Mouse (Mus musculus) forebrain, embryonic 11.5 days (tissue): ENCODE results near the gene Stam2. TPM values are rescaled to one million over a fixed set of nuclear protein-coding genes. Genes with fewer than 3 reads are reported as not detected.

Experiments
- ATAC-seq: fragments of 200-750 bp; cut with Nextera tagmentation; replicated peaks from 2 replicates; pipeline ENCODE4 v1.8.0; 2017; ENCODE audit warnings: moderate TSS enrichment; ENCODE audit not compliant: low FRiP score
- DNase-seq: peaks from one replicate; pipeline ENCODE4 v3.0.0-alpha.2; 2017; ENCODE audit warnings: low spot score
- H3K27ac ChIP-seq: fragments of 300-500 bp; sonication (generic); 2 replicates; pipeline ENCODE4 v1.5.1; 2014; ENCODE audit warnings: low read depth, low read length
- H3K27me3 ChIP-seq: fragments of 300-500 bp; sonication (generic); 2 replicates; pipeline ENCODE4 v1.6.1; 2014; ENCODE audit warnings: mild to moderate bottlenecking, low read length, mixed read lengths; ENCODE audit not compliant: control insufficient read depth, insufficient read depth
- H3K36me3 ChIP-seq: fragments of 300-500 bp; sonication (generic); 2 replicates; pipeline ENCODE4 v1.6.1; 2014; ENCODE audit warnings: mild to moderate bottlenecking, low read length, moderate library complexity, mixed read lengths; ENCODE audit not compliant: control insufficient read depth, insufficient read depth
- H3K4me1 ChIP-seq: fragments of 300-500 bp; sonication (generic); replicated peaks from 2 replicates; pipeline ENCODE4 v1.6.1; 2014; ENCODE audit warnings: low read length, mixed read lengths; ENCODE audit not compliant: control insufficient read depth, insufficient read depth
- H3K4me2 ChIP-seq: fragments of 300-500 bp; sonication (generic); 2 replicates; pipeline ENCODE4 v1.6.1; 2014; ENCODE audit warnings: low read depth, mild to moderate bottlenecking, low read length, moderate library complexity, mixed read lengths; ENCODE audit not compliant: severe bottlenecking
- H3K4me3 ChIP-seq: fragments of 300-500 bp; sonication (generic); 2 replicates; pipeline ENCODE4 v1.5.1; 2014; ENCODE audit warnings: low read depth, low read length
- H3K9ac ChIP-seq: fragments of 300-500 bp; sonication (generic); 2 replicates; pipeline ENCODE4 v1.6.1; 2014; ENCODE audit warnings: low read length
- H3K9me3 ChIP-seq: fragments of 300-500 bp; sonication (generic); 2 replicates; pipeline ENCODE4 v1.6.1; 2016; ENCODE audit warnings: low read length, mixed read lengths; ENCODE audit not compliant: control insufficient read depth
- WGBS: fragments of 180-500 bp; shearing (Covaris S2); extraction: QIAGEN DNeasy Blood & Tissue Kit; methylation state at CpG from one replicate; pipeline ENCODE4 v1.1.7; 2014; 5-methylcytosine and 5-hydroxymethylcytosine counted together
- polyA plus RNA-seq: library from polyadenylated mRNA; unstranded; fragments of >200 nt; fragmentation: Nextera tagmentation; extraction: Ambion mirVana; gene quantifications from 2 replicates; pipeline ENCODE4 v1.2.1, GENCODE M21; 2014

The Stam2 gene
- polyA plus RNA-seq, 1 experiment from 2014 or later: 42.9 TPM

GRCm38 (mm10) chr2:52740596-52740995, 1.5 kb downstream of the Stam2 start:
- H3K4me1 ChIP-seq: no peaks in the 10 kb centered on the region
- H3K36me3 ChIP-seq: no peaks in the 10 kb centered on the region
- no peak overlapping the region for H3K9ac ChIP-seq
- WGBS: 87% methylated on average over 4 of the region's 4 CpGs
- H3K27ac ChIP-seq: no peak overlapping the region
- no peaks in the 10 kb centered on the region for H3K27me3 ChIP-seq
- no peak for DNase-seq
- H3K4me2 ChIP-seq: no peak overlapping the region
- H3K9me3 ChIP-seq: no peaks in the 10 kb centered on the region
- ATAC-seq: no peak
- no peak overlapping the region for H3K4me3 ChIP-seq

- DNase-seq: no peak
- H3K27me3 ChIP-seq: no peaks in the 10 kb centered on the region
- no peak overlapping the region for H3K9ac ChIP-seq
- H3K9me3 ChIP-seq: no peaks in the 10 kb centered on the region
- no peak for ATAC-seq
- no peaks in the 10 kb centered on the region for H3K4me1 ChIP-seq
- no peak overlapping the region for H3K4me2 ChIP-seq
- WGBS: 98% methylated on average over 7 of the region's 7 CpGs
- H3K36me3 ChIP-seq: no peaks in the 10 kb centered on the region
- H3K4me3 ChIP-seq: no peak overlapping the region
- H3K27ac ChIP-seq: no peak overlapping the region
Observed at GRCm38 (mm10) chr2:52734504-52734903, 7.6 kb downstream of the Stam2 start.

- DNase-seq (no peak), ATAC-seq (no peak)
- Histone ChIP-seq H3K9ac (no peak overlapping the region), H3K4me3 (no peak overlapping the region), H3K27ac (no peak overlapping the region), H3K9me3 (no peaks in the 10 kb centered on the region), H3K36me3 (no peaks in the 10 kb centered on the region), H3K4me1 (no peaks in the 10 kb centered on the region), H3K27me3 (no peaks in the 10 kb centered on the region), H3K4me2 (no peak overlapping the region)
- 95% methylated on average over 7 of the region's 7 CpGs for WGBS
Observed at GRCm38 (mm10) chr2:52733659-52734058, 8.4 kb downstream of the Stam2 start.

- no peak for ATAC-seq
- H3K4me1 ChIP-seq: no peaks in the 10 kb centered on the region
- H3K4me2 ChIP-seq: no peak overlapping the region
- no peak overlapping the region for H3K4me3 ChIP-seq
- H3K27me3 ChIP-seq: no peaks in the 10 kb centered on the region
- H3K27ac ChIP-seq: no peak overlapping the region
- 94% methylated on average over 7 of the region's 7 CpGs for WGBS
- H3K36me3 ChIP-seq: no peaks in the 10 kb centered on the region
- H3K9me3 ChIP-seq: no peaks in the 10 kb centered on the region
- no peak overlapping the region for H3K9ac ChIP-seq
- DNase-seq: no peak
Observed at GRCm38 (mm10) chr2:52732611-52733010, 9.5 kb downstream of the Stam2 start.

- Histone ChIP-seq H3K9ac (no peak overlapping the region), H3K4me3 (no peak overlapping the region), H3K36me3 (no peaks in the 10 kb centered on the region), H3K27ac (no peak overlapping the region), H3K4me1 (no peaks in the 10 kb centered on the region), H3K4me2 (no peak overlapping the region), H3K9me3 (no peaks in the 10 kb centered on the region), H3K27me3 (no peaks in the 10 kb centered on the region)
- WGBS: 86% methylated on average over 5 of the region's 5 CpGs
- DNase-seq: no peak
- ATAC-seq: no peak
Observed at GRCm38 (mm10) chr2:52732001-52732400, 10.1 kb downstream of the Stam2 start.

GRCm38 (mm10) chr2:52730891-52731290, 11.2 kb downstream of the Stam2 start:
- DNase-seq: no peak
- Histone ChIP-seq H3K4me2 (no peak overlapping the region), H3K4me1 (no peaks in the 10 kb centered on the region), H3K9ac (no peak overlapping the region), H3K27ac (no peak overlapping the region), H3K4me3 (no peak overlapping the region), H3K9me3 (no peaks in the 10 kb centered on the region), H3K27me3 (no peaks in the 10 kb centered on the region), H3K36me3 (no peaks in the 10 kb centered on the region)
- 95% methylated on average over 6 of the region's 6 CpGs for WGBS
- no peak for ATAC-seq

- peak overlapping the region; percentile 26; the same call in 1 of the 2 replicates for H3K27ac ChIP-seq
- H3K4me1 ChIP-seq: no peaks in the 10 kb centered on the region
- WGBS: 28% methylated on average over 13 of the region's 13 CpGs
- DNase-seq (peak; percentile 69), ATAC-seq (peak; percentile 91)
- H3K9me3 ChIP-seq: no peaks in the 10 kb centered on the region
- H3K4me2 ChIP-seq: peak overlapping the region; percentile 24; the same call in 1 of the 2 replicates
- no peak overlapping the region for H3K4me3 ChIP-seq
- no peaks in the 10 kb centered on the region; the same call in 1 of the 2 replicates for H3K36me3 ChIP-seq
- no peaks in the 10 kb centered on the region for H3K27me3 ChIP-seq
- no peak overlapping the region for H3K9ac ChIP-seq
Observed at GRCm38 (mm10) chr2:52720231-52721025, 21.7 kb downstream of the Stam2 start.

GRCm38 (mm10) chr2:52717076-52717475, 25.0 kb downstream of the Stam2 start:
- DNase-seq: no peak
- H3K27me3 ChIP-seq: no peaks in the 10 kb centered on the region
- H3K36me3 ChIP-seq: no peaks in the 10 kb centered on the region; the same call in 1 of the 2 replicates
- no peak overlapping the region for H3K4me3 ChIP-seq
- no peak for ATAC-seq
- no peak overlapping the region for H3K27ac ChIP-seq
- H3K9ac ChIP-seq: no peak overlapping the region
- H3K9me3 ChIP-seq: no peaks in the 10 kb centered on the region
- WGBS: 95% methylated on average over 5 of the region's 5 CpGs
- no peak overlapping the region for H3K4me2 ChIP-seq
- no peaks in the 10 kb centered on the region for H3K4me1 ChIP-seq

- H3K27ac ChIP-seq: no peak overlapping the region
- H3K9me3 ChIP-seq: no peaks in the 10 kb centered on the region
- no peak overlapping the region for H3K4me2 ChIP-seq
- DNase-seq (no peak), ATAC-seq (no peak)
- no peaks in the 10 kb centered on the region for H3K4me1 ChIP-seq
- no peak overlapping the region for H3K4me3 ChIP-seq
- H3K36me3 ChIP-seq: no peaks in the 10 kb centered on the region; the same call in 1 of the 2 replicates
- H3K9ac ChIP-seq: no peak overlapping the region
- H3K27me3 ChIP-seq: no peaks in the 10 kb centered on the region
- WGBS: 72% methylated on average over 6 of the region's 6 CpGs
Observed at GRCm38 (mm10) chr2:52715538-52715937, 26.5 kb downstream of the Stam2 start.
